Mouse (Mus musculus): ENCODE measurements around the gene Trim13. TPM values are rescaled to one million over a fixed set of nuclear protein-coding genes. Genes with fewer than 3 reads are reported as not detected.

The Trim13 gene
- polyA plus RNA-seq, 1 experiment = 2.6 TPM

GRCm38 (mm10) chr14:61607157-61607556 lies 9.1 kb downstream of the Trim13 start, which contains the start of gene Kcnrg:
Gene Kcnrg (plus strand): TSS chr14:61607457.
- no peak for DNase-seq
- no peaks in the 10 kb centered on the region for H3K4me1 ChIP-seq (replicated peaks; ENCODE audit: control insufficient read depth, insufficient read depth, low read length)
- no peaks in the 10 kb centered on the region for H3K36me3 ChIP-seq (ENCODE audit: control insufficient read depth, insufficient read depth, low read length)
- H3K27me3 ChIP-seq (ENCODE audit: control insufficient read depth, insufficient read depth, low read length) = no peaks in the 10 kb centered on the region
- no peak for TF ChIP-seq CTCF (IDR thresholded peaks at IDR 0.05; ENCODE audit: borderline replicate concordance, control insufficient read depth, extremely low read depth, insufficient read depth, low read length, poor library complexity)
- no peak for TF ChIP-seq POLR2A (IDR thresholded peaks at IDR 0.05; ENCODE audit: control insufficient read depth, extremely low read depth, insufficient read depth, low read length, poor library complexity)
- no peak within 1 kb of the TSS for H3K27ac ChIP-seq (ENCODE audit: control insufficient read depth, insufficient read depth, low read length)
- 84% methylated on average over 3 of the region's 3 CpGs for WGBS
- H3K4me3 ChIP-seq (ENCODE audit: control insufficient read depth, insufficient read depth, low read length) = no peak within 1 kb of the TSS

DNA sequence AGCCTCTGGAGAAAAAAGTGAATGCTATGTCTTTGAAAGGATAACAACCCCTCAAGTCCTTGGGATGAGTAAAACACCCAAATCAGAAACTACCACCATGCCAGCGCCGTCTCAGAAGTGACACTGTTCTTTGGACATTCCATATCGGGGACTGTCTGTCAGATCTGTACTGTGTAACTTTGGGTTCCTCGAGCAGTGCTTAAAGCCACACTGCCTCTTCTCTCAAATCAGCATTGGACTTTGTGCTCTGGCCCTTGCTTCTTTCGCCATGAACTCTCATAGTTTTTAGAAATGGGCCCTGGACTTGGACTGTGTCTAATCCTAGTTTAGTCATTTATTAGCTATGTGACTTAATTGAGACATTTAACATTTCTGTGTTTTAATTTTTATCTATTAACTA lies 13.7 kb downstream of the Trim13 start:
- DNase-seq = no peak
- no peak for TF ChIP-seq CTCF (IDR thresholded peaks at IDR 0.05; ENCODE audit: borderline replicate concordance, control insufficient read depth, extremely low read depth, insufficient read depth, low read length, poor library complexity)
- 98% methylated on average over 5 of the region's 5 CpGs for WGBS
- Histone ChIP-seq H3K4me3 (ENCODE audit: control insufficient read depth, insufficient read depth, low read length) (no peak overlapping the region), H3K27me3 (ENCODE audit: control insufficient read depth, insufficient read depth, low read length) (no peaks in the 10 kb centered on the region), H3K27ac (ENCODE audit: control insufficient read depth, insufficient read depth, low read length) (no peak overlapping the region), H3K36me3 (ENCODE audit: control insufficient read depth, insufficient read depth, low read length) (no peaks in the 10 kb centered on the region), H3K4me1 (replicated peaks; ENCODE audit: control insufficient read depth, insufficient read depth, low read length) (no peaks in the 10 kb centered on the region)

- TF ChIP-seq POLR2A (IDR thresholded peaks at IDR 0.05; ENCODE audit: control insufficient read depth, extremely low read depth, insufficient read depth, low read length, poor library complexity) (no peak), CTCF (IDR thresholded peaks at IDR 0.05; ENCODE audit: borderline replicate concordance, control insufficient read depth, extremely low read depth, insufficient read depth, low read length, poor library complexity) (no peak)
- 97% methylated on average over 2 of the region's 2 CpGs for WGBS
- Histone ChIP-seq H3K27ac (ENCODE audit: control insufficient read depth, insufficient read depth, low read length) (no peak overlapping the region), H3K27me3 (ENCODE audit: control insufficient read depth, insufficient read depth, low read length) (no peaks in the 10 kb centered on the region), H3K4me3 (ENCODE audit: control insufficient read depth, insufficient read depth, low read length) (no peak overlapping the region), H3K4me1 (replicated peaks; ENCODE audit: control insufficient read depth, insufficient read depth, low read length) (no peaks in the 10 kb centered on the region), H3K36me3 (ENCODE audit: control insufficient read depth, insufficient read depth, low read length) (no peaks in the 10 kb centered on the region)
- DNase-seq = no peak
Observed at GRCm38 (mm10) chr14:61613319-61613718, 15.3 kb downstream of the Trim13 start.

DNA sequence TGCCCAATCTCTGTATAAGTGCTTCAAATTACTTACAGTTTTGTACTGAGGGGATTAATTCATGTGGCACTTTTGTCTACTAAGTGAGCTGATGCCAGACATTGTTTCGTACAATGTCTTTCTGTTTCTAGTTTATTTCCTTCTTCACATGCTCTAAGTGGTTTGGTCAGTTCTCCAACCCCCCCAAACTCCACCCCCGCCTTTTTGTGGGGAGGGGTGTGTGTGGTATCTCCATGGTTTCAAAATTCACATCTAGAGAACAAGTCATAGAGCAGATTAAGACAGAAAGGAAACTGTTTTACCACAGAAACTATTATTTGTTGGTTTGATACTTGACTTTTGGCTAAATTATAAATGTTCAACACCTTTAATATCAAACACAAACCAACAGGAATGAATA lies 22.3 kb downstream of the Trim13 start:
- 48% methylated on average over 2 of the region's 2 CpGs for WGBS
- peaks cover 9% of the 10 kb centered on the region for H3K36me3 ChIP-seq (ENCODE audit: control insufficient read depth, insufficient read depth, low read length)
- TF ChIP-seq CTCF (IDR thresholded peaks at IDR 0.05; ENCODE audit: borderline replicate concordance, control insufficient read depth, extremely low read depth, insufficient read depth, low read length, poor library complexity) (no peak), POLR2A (IDR thresholded peaks at IDR 0.05; ENCODE audit: control insufficient read depth, extremely low read depth, insufficient read depth, low read length, poor library complexity) (no peak)
- no peaks in the 10 kb centered on the region for H3K27me3 ChIP-seq (ENCODE audit: control insufficient read depth, insufficient read depth, low read length)
- no peak for DNase-seq
- H3K27ac ChIP-seq (ENCODE audit: control insufficient read depth, insufficient read depth, low read length) = no peak overlapping the region
- no peaks in the 10 kb centered on the region for H3K4me1 ChIP-seq (replicated peaks; ENCODE audit: control insufficient read depth, insufficient read depth, low read length)
- no peak overlapping the region for H3K4me3 ChIP-seq (ENCODE audit: control insufficient read depth, insufficient read depth, low read length)

DNA sequence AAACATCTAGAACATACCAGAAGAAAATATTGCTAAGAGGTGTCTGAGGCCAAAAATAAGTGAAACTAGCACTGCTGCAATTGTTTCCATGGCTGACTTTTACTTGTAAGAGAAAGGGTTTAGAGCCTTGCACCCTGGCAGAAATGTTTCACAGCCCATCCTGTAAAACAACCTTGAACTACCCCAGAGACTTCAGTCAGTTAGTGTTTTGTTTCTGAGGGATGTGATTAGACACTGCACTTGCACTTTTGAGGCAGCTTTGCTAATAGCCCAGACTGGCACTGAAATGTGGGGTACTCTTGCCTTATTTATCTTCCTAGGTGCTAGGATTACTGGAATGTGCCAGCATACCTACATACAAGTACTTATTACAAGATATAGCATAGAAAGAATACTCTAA lies 37.9 kb downstream of the Trim13 start:
- no peak for DNase-seq
- H3K4me3 ChIP-seq (ENCODE audit: control insufficient read depth, insufficient read depth, low read length) = no peak overlapping the region
- TF ChIP-seq CTCF (IDR thresholded peaks at IDR 0.05; ENCODE audit: borderline replicate concordance, control insufficient read depth, extremely low read depth, insufficient read depth, low read length, poor library complexity) (no peak), POLR2A (IDR thresholded peaks at IDR 0.05; ENCODE audit: control insufficient read depth, extremely low read depth, insufficient read depth, low read length, poor library complexity) (no peak)
- H3K27me3 ChIP-seq (ENCODE audit: control insufficient read depth, insufficient read depth, low read length) = no peaks in the 10 kb centered on the region
- H3K27ac ChIP-seq (ENCODE audit: control insufficient read depth, insufficient read depth, low read length) = no peak overlapping the region
- peaks cover 36% of the 10 kb centered on the region for H3K36me3 ChIP-seq (ENCODE audit: control insufficient read depth, insufficient read depth, low read length)
- H3K4me1 ChIP-seq (replicated peaks; ENCODE audit: control insufficient read depth, insufficient read depth, low read length) = no peaks in the 10 kb centered on the region

DNA sequence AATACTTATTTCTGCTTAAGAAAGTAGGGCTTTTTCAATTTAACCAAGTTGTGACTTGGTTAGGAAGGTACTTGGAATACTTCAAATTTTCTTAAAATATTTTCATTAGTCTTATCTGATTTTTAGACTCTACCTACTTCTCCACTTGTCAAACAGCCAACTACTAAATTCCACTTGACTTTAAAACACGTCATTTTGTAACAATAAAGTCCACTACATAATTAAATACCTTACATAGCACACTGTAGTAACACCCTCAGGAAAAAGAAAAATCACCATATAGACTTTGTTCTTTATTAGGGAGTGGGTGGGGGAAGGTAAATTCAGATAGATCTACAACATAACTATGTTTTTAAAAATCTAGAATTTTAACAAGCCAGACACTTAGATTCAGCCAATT lies 44.6 kb downstream of the Trim13 start:
- DNase-seq = no peak
- 83% methylated on average over 1 of the region's 1 CpGs for WGBS
- Histone ChIP-seq H3K4me3 (ENCODE audit: control insufficient read depth, insufficient read depth, low read length) (no peak overlapping the region), H3K36me3 (ENCODE audit: control insufficient read depth, insufficient read depth, low read length) (0 out of 2 replicates have a peak, but pooled peaks cover 3% of the 10 kb centered on the region), H3K27me3 (ENCODE audit: control insufficient read depth, insufficient read depth, low read length) (no peaks in the 10 kb centered on the region), H3K27ac (ENCODE audit: control insufficient read depth, insufficient read depth, low read length) (no peak overlapping the region), H3K4me1 (replicated peaks; ENCODE audit: control insufficient read depth, insufficient read depth, low read length) (no peaks in the 10 kb centered on the region)
- TF ChIP-seq CTCF (IDR thresholded peaks at IDR 0.05; ENCODE audit: borderline replicate concordance, control insufficient read depth, extremely low read depth, insufficient read depth, low read length, poor library complexity) (no peak), POLR2A (IDR thresholded peaks at IDR 0.05; ENCODE audit: control insufficient read depth, extremely low read depth, insufficient read depth, low read length, poor library complexity) (no peak)

- 68% methylated on average over 1 of the region's 1 CpGs for WGBS
- Histone ChIP-seq H3K4me3 (ENCODE audit: control insufficient read depth, insufficient read depth, low read length) (no peak overlapping the region), H3K27me3 (ENCODE audit: control insufficient read depth, insufficient read depth, low read length) (no peaks in the 10 kb centered on the region), H3K27ac (ENCODE audit: control insufficient read depth, insufficient read depth, low read length) (no peak overlapping the region), H3K4me1 (replicated peaks; ENCODE audit: control insufficient read depth, insufficient read depth, low read length) (no peaks in the 10 kb centered on the region), H3K36me3 (ENCODE audit: control insufficient read depth, insufficient read depth, low read length) (no peaks in the 10 kb centered on the region)
- DNase-seq = no peak
- TF ChIP-seq POLR2A (IDR thresholded peaks at IDR 0.05; ENCODE audit: control insufficient read depth, extremely low read depth, insufficient read depth, low read length, poor library complexity) (no peak), CTCF (IDR thresholded peaks at IDR 0.05; ENCODE audit: borderline replicate concordance, control insufficient read depth, extremely low read depth, insufficient read depth, low read length, poor library complexity) (no peak)
Observed at GRCm38 (mm10) chr14:61645547-61645946, 47.5 kb downstream of the Trim13 start.

Measured in thymus, adult 2 months (tissue).